Mouse (Mus musculus) left cerebral cortex, postnatal 10 days (tissue): ENCODE results near the gene Vdr. TPM values are rescaled to one million over a fixed set of nuclear protein-coding genes. Genes with fewer than 3 reads are reported as not detected.
A peak's percentile ranks its signal among the peaks of the same experiment; 100 is the strongest.

Experiments used
- DNase-seq, 2 experiments: peaks; one replicate each; pipeline ENCODE4 v3.0.0; 2021 to 2022; ENCODE audit warnings: low spot score in 2 of 2, mixed read lengths in 1 of 2; ENCODE audit errors: extremely low spot score in 1 of 2
- intact Hi-C: fragments of 180-260 bp; cut with DNase I; formaldehyde crosslinking; loops from one replicate; pipeline ENCODE4 v1.15.1; 2025
- total RNA-seq, 2 experiments: library from RNA; stranded (reverse); gene quantifications; 2 replicates each; pipeline ENCODE4 v1.2.3; 2021

Gene Vdr
- total RNA-seq, 2 experiments from 2014 or later: 0.14 to 0.36 TPM

DNA sequence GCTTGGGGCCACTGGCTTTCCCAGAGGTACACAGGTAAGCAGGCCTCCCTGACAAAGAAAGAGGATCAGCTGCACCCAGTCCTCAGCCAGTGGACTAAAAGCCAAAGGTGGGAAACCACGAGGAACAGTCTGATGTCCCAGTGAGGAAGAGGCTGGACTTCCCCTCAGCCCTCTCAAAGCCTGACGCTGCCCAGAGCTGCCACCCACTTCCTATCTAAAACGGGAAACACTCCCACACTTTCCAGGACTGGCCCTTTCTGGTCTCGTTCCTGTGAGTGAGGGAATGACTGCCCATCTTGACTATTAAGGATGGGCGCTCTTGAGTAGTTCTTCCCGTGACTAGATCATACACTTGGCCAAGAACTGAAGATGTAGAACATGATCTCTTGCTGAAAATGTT, 17.4 kb upstream of the Vdr start:
- DNase-seq: no peak
- intact Hi-C loops: no loop called here

DNA sequence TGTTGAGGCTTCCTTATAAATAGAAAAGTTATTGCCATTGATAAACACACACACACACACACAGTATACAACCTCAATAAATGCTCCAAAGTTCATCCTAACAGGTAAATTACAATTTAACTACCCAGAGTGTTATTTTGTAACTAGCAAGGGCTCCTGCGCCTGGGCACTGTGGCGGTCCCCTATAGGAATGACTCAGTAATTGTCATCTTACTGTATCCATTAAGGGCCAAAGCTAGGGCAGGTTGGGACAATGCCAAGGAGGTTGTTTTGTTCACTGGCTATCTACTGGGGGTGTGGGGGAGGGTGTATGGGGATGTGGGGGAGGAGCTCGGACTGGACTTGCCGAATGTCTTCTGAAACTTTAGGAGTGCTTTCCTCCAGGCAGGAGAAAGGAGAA, 16.6 kb upstream of the Vdr start:
- intact Hi-C loops: no loop called here
- no peak for DNase-seq

DNA sequence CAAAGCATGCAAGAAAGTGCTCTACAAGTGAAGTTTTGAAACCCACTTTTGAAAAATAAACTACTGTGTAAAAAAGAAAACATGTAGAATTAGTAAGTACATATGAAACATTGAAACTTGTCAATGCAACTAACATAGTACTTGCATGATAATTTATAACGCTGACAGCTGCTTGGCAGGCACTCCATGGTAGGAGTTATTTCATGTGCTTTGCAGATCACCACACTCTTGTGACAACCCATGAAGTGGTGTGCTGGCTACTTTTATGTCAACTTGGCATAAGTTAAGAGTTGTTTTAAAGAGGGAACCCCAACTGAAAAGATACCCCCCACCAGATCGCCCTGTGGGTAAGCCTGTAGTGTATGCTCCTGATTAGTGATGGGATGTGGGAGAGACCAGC, 12.0 kb upstream of the Vdr start:
- intact Hi-C loops: no loop called here
- DNase-seq: no peak

DNA sequence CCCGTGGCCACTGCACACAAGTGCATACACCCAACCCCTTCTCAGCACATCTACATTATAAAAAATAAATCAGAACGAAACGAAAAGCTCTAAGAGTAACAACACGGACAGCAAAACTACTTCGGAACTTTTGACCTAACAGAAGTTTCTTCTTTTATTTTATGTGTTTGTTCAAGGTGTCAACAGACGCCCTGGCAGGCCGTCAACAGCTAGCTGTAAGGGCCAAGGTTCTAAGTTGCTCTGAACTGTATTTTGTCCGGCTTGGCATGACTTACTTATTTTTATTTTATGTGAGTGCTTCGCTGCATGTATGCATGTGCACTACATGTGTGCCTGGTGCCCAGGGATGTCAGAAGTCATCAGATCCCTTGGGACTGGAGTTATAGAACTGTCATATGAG, 11.4 kb upstream of the Vdr start:
- DNase-seq: no peak
- intact Hi-C loops: no loop called here

DNA sequence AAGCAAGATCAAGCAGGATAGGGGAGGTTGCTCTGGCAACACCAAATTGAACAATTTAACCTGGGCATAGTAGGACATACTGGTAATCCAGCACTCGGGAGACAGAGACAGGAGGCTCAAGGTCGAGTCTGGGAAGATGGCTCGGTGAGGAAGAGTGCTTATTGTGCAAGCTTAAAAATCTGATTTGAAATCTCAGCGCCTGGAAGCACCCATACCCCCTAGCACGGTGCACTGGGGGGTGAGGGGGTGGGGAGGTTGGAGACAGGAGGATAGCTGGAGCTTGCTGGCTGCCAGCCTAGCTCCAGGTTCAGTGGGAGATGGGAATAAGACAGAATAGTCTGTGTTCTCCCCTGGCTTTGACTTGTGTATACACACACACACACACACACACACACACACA, 9.9 kb upstream of the Vdr start:
- intact Hi-C loops: no loop called here
- DNase-seq: no peak

DNA sequence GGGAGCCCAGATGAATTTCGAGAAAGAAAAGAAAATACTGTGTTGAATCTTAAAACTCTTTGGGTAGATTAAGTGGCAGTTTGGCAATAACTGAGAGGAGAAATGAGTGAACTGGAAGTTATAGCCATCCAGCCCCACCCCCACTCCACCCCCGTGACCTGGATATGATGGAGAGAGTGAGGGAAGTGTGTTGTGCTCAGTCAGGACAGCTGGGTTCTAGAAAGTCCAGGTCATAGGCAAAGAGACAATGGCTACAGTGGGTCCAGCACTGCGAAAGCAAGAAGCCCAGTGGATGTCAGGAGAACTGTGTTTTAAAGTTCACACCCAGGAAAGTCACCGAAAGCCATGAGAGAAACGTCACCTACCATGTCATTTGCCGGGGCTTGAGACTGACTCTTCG, 8.8 kb upstream of the Vdr start:
- no peak for DNase-seq
- intact Hi-C loops: no loop called here

DNA sequence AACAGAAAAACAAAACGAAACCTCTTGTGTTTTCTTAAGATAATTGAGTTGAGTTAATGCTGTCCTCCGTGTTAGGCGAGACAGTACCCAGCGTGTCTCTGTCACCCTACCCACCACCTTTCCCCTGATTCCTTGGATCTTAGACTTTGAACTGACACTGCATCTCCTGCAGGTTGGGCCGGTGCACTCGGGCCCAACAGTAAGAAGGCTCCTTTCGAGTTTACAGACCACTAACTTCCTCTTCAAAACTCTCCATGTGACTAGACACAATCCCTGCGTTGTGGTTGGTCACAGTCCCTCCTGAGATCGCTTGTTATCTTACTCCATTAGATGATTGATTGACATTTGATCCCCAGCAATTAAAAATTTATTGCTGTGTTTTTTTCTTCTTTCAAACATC, 7.6 kb upstream of the Vdr start:
- no peak for DNase-seq
- intact Hi-C loops: no loop called here

DNA sequence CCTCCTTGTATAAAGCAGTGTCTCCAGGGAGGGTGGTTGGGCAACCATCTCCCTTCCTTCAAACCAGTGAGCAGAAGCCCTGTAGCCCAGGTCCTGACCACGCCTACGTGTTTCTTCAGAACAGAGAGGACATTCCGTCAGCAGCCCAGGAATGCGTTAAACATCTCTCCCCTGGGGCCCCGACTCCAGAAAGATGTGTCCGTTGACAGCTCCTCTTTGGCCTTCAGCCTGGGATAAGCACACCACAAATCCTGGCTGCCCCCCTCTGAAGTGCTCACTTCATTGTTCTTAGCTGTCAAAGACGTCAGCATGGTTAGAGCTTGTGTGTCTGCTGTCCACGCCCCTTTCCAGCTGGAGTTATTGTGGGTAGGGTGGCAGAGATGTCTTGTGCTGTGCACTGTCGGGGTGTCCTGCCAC, 3.9 kb upstream of the Vdr start:
- intact Hi-C loops: no loop called here
- DNase-seq: no peak

DNA sequence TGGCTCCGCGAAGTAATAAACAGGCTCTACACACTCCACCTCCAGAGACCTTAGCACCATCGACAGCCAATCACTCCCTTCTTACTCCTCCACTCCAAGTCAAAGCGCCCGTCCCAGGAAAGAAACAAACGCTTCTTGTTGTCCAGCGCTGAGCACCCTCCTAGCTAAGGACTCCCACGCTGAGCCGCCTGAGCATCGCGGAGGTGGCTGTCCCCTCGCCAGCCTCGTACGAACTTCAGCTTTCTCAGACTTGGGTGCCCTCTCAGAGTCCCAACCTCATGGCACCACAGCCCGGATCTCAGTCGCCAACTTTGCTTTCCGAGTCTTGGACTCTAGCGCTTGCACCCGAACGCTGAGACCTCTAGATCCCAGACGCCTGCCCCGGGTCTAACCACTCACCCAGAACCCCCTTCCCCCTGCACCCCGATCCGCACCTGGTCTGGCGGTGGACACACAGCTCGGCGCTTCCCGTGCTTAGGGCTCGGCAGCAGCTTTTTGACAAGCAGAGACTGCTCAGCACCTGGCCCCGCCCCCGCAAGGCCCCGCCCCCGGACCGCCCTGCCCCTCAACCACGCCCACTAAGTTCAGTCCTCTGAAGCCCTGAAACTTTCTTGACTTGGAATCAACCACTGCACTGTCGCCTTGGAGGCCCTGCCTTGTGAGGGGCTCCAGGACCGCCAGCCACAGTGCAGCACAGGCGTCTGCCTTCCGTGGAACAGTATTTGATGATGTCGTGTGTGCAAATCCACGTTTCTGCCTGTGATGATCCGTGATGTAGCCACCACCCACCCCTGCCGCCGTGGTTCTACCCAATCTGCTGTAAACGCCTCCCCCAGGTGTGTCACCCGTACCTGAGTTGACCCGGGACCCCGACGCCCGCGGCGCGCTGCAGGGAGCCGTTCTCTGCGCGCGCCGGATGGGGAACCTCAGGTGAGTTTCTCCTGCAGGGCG, 2.4 kb downstream of the Vdr start:
- DNase-seq: peak in 1 of 2 experiments; percentile 50
- intact Hi-C loops: no loop called here

DNA sequence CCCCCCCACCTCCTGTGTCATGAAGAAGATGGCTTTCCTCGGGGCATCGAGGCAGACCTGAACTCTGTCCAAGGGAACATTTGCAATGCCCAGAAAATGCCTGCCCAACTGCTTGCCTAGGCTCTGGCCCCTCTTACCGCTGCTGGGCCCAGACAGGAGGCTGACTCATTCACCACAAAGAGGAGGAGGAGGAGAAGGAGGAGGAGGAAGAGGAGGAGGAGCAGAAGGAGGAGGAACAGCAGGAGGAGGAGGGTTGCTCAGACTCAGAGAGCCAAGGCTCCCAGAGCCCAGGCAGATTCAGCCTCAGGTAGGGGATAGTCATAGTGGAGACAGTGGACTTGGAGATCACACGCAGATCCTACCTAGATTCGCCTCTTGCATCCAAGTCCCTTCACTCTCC, 3.2 kb downstream of the Vdr start:
- intact Hi-C loops: no loop called here
- DNase-seq: no peak

DNA sequence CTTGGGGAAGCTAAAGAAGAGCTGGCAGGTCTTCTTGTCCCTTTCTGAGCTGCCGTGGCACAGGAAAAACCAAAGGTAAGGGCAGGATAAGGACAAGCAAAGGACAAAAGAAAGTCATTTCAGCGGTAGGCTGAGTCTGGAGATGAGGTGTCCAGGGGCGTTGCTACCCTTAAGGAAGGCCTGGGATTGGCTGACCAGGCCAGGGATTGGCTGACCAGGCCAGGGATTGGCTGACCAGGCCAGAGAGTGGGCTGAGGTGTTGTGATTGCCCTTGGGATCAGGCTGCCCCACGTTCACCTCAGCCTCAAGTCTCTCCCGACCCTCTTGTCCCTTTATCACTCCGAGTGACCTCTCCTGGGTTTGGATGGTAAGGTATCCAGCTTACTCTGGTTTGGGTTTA, 5.1 kb downstream of the Vdr start:
- intact Hi-C loops: no loop called here
- no peak for DNase-seq

DNA sequence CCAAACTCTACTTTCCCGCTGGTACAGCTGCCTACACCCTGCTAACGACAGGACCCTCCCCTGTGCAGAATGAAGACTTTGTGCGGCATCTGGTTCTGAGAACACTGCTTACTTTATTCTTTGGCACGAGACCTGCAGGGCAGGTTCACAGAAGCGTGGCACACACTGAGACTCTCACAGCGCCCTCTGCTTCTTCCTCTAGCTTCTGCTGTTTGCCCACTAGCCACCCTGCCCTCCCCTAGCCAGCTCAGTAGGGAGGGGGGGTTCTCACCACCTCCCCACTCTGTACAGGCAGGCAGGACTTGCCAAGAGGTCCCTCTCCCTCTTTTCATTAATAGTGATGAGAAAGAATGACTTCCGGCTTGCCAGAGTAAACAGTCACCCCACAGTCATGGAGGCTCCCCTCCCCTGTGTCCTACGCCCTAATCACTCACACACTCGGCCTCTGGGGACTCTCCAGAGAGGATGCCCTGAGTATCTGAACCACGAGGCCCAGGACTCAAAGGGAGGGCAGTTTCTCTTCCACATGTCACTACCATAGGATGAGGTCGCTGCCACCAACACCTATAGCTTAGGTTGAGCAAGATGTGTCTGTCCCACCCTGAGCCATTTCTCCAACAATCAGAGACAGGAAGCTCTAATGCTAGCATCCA, 6.0 kb downstream of the Vdr start:
- no peak for DNase-seq
- intact Hi-C loops: no loop called here

DNA sequence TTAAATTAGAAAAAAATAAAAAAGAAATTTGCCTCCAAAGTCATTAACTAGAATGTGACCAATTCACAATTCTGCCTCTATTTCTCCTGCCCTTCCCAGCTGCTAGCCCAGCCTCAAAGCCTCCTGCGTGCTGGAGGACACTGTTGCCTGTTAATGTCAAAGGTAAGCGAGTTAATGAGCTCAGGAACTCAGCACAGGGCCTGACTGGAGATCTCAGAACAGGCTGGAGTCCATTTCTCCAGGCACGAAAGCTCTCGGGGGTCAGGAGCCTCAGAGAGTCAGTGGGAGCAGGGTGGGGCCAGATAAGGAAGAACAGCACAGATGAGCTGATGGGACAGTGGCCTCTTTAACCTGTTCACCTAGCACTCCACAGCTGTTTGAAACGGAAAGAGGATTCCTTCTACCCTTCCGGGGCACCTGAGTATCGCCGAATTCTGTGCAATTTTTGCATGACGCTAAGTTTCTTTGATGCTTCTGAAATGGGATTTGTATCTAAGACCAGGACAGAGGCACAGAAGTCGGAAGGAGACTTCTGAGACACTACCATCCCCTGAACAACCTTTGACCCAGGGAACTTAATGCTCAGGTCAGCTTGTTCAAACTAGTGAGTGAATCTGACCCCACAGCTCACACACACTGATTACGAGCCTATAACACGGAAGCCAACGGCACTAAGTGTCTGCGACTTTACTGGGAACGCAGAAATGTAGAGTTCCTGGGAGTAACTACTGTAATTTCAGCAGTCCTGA, 7.0 kb downstream of the Vdr start:
- intact Hi-C loops: no loop called here
- DNase-seq: no peak

DNA sequence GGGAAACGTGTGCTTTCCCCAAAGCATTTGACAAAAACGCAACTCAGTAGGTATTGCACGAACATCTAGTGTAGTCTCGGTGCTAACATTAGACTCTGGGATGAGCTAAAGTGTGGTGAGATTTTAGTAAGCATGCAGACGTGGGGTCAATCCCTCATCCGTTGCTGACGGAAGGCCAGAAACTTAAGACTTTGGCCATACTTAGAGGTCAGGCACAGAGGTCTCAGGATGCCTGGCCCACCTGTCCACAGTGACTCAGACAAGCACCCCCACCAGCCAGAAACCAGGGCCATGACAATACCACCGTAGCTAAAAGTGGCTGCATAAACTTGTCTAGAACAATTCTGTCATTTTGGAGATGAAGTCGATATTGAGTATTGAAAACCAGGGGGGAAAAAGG, 9.4 kb downstream of the Vdr start:
- intact Hi-C loops: no loop called here
- no peak for DNase-seq

DNA sequence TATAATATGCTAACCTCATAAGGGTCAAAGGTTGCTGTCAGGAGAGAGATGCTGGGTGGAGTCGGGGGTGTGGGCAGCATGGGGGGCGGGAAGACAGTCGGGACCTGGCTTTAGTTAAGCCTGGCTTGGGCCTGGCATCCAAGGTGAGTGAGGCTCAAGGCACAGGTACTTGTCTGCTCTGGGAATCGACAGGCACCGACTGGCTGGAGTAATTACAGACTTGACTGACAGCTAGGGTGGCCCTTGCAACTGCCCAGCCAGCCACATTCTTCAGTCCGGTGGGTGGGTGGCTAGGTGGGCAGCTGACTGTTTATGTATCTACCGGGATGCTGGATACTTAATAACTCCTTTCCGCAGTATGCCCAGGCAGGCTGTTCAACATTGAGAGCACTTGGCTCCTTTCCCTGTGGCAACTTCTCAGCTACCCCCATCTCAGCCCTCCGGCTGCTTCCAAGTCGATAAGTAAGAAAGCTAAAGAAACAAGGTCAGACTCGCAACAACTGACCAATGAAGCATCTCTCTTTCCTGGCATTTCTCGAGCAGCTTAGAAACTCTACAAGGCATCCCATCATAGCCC, 10.0 kb downstream of the Vdr start:
- intact Hi-C loops: no loop called here
- no peak for DNase-seq

DNA sequence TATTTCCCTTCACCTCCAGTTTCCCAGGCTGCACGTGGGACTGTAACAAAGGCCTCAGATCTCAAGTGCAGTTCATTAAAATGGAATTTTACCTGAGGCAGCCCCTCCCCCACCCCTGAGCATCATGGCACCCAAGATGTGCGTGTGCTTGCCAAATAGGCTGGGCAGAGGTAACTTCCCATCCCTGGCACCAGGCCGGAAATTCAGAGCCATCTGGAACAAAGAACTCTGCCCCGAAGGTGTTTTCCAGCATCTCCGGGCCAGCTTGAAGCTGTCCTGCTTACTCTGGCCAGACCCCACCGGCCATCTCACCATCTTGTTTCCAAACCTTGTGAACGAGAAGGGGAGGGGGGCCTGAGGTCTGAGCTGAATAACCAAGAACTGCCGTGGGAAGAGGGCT, 10.7 kb downstream of the Vdr start:
- intact Hi-C loops: no loop called here
- no peak for DNase-seq

DNA sequence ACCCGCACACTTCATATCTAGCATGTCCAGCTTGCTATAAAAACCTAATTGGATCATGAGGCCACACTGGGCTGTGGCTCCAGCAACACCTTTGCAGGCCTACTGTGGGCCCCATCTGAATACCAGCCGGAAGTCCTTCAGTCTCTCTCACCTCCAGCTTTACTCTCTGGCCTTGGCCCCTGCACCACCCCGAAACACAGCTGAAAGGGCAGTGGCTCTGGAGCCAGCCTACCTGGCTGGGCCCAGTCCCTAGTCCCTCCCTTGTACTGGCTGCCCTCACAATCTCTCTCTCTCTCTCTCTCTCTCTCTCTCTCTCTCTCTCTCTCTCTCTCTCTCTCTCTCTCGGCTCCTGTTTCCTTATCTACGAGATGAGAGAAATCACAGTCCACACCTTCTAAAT, 11.6 kb downstream of the Vdr start:
- no peak for DNase-seq
- intact Hi-C loops: no loop called here

DNA sequence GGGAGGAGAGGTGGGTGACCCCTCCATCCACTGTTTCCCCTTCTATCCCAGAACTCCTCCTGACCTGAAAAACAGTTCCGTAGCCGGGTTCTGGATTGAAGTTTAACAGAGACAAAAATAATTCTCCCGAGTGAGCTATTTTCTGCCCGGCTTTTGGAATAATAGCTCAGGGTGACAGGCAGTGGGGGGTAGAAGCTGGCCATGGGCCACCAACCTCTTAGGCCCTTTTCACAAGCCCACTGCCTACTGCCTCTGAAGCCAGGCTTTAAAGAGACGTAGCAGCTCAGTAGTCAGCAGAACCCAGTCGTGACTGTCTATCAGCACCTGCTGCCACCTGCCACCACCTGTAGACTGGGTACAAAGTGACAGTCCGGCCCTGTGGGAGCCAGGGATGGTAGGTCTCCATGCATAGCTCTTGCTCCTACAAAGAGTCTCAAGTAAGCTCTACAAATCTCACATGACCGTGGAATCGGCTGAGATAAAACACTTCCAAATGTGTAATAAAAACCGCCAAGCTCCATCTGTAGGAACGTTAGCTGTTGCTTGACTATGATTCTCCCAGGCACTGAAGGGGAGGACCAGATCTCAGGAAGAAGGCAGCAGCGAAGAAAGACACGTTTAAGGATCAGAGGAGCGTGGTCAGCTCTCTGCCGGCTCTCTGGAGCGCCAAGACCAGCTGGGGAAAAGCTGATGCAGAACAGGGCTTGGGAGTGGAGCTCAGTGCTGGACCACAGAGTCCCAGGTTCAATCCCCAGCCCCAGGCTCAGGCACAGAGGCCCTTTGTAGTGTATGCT, 13.4 kb downstream of the Vdr start:
- intact Hi-C loops: no loop called here

DNA sequence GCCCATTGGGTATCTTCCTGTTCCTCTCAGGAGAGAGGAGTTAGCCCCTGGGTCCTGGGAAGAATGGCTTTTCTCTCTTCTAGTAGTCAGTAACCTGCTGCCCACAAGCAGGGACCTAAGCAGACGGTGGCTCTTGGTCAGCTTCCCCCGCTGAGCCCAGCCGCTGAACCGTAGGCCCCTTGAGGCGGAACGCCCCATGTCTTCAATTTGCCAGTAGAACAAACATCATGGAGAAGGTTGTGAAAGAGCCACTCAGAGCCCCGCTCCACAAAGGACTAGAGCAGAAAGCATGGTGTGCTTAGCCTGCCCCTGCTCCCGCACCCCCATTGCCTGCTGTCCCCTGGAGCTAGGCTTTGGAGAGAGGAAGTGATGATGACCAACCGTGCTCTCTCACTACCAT, 14.1 kb downstream of the Vdr start:
- no peak for DNase-seq
- intact Hi-C loops: no loop called here

More for the DNA sequence above, 13.4 kb downstream of the Vdr start:
- peak in 1 of 2 experiments; percentile 27 for DNase-seq
